Mouse (Mus musculus): ENCODE measurements around the gene Npc2. TPM values are rescaled to one million over a fixed set of nuclear protein-coding genes. Genes with fewer than 3 reads are reported as not detected.

The Npc2 gene
- total and polyA plus RNA-seq, 3 experiments, result 27.2 to 72.3 (median 27.6) TPM

DNA sequence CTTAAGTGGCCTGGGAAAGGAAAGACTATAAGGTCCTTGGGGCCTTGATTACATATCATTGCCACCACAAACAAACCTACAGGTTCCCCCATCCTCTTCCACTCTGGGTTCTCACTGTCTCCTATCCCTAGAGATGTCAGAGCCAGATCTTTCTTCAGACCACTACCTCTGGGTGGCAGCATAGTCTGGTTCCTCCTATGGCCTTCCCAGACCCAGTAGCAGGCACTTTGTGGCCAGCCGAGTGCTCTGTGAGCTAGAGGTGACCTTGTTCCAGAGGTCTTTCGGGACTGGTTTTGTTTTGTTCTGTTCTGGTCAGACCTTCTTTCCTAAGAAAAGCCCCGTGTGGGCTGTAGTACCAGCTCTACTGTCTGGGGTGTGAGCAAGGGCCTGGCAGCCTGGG lies 39.1 kb upstream of the Npc2 start:
- intact Hi-C loops (cut with DNase I), result no loop called here
- Histone ChIP-seq H3K4me3 (no peak overlapping the region), H3K36me3 (ENCODE audit: control insufficient read depth, insufficient read depth, low read length) (no peaks in the 10 kb centered on the region), H3K27me3 (ENCODE audit: control insufficient read depth, insufficient read depth, low read length) (no peaks in the 10 kb centered on the region), H3K9ac (ENCODE audit: low read depth, low read length) (no peak overlapping the region), H3K27ac (no peak overlapping the region), H3K4me1 (ENCODE audit: control insufficient read depth, insufficient read depth, low read length) (peaks cover 1% of the 10 kb centered on the region; the same call in 1 of the 2 replicates), H3K79me2 (replicated peaks; ENCODE audit: control insufficient read depth, insufficient read depth, low read length) (no peaks in the 10 kb centered on the region)
- WGBS, result 49% methylated on average over 3 of the region's 3 CpGs
- peak in 1 of 2 experiments; percentile 13 for DNase-seq
- peak; percentile 34 for TF ChIP-seq CTCF (IDR thresholded peaks at IDR 0.05)
- no peak for TF ChIP-seq POLR2A (IDR thresholded peaks at IDR 0.05; ENCODE audit: insufficient read depth, low read depth, low read length)
- TF ChIP-seq EP300 (IDR thresholded peaks at IDR 0.05; ENCODE audit: insufficient read depth, low read depth, low read length), result no peak

DNA sequence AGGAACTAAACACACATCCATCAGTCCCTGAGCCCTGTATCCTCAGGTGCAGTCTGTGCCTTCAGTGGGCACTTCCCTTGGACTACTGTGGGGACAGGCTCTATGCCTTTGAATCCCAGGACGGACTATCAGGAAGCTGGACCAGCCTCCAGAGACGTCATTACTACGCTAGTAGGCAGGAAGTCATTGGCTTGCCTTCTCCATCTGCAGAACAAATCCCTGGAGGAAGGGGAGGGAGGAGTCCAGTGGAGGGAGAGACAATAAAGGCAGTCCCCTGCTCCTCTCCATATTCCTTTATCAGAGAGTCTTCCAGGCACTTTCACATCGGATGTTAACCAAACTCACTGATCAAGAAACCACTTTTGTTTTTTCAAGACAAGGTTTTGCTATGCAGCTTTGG lies 38.6 kb upstream of the Npc2 start:
- DNase-seq, result peak in 1 of 2 experiments; percentile 16
- Histone ChIP-seq H3K27ac (no peak overlapping the region), H3K9ac (ENCODE audit: low read depth, low read length) (no peak overlapping the region), H3K36me3 (ENCODE audit: control insufficient read depth, insufficient read depth, low read length) (no peaks in the 10 kb centered on the region), H3K27me3 (ENCODE audit: control insufficient read depth, insufficient read depth, low read length) (no peaks in the 10 kb centered on the region), H3K4me3 (no peak overlapping the region), H3K79me2 (replicated peaks; ENCODE audit: control insufficient read depth, insufficient read depth, low read length) (no peaks in the 10 kb centered on the region), H3K4me1 (ENCODE audit: control insufficient read depth, insufficient read depth, low read length) (peaks cover 1% of the 10 kb centered on the region; the same call in 1 of the 2 replicates)
- WGBS, result 35% methylated on average over 4 of the region's 4 CpGs
- intact Hi-C loops (cut with DNase I), result no loop called here
- TF ChIP-seq CTCF (IDR thresholded peaks at IDR 0.05), result no peak

DNA sequence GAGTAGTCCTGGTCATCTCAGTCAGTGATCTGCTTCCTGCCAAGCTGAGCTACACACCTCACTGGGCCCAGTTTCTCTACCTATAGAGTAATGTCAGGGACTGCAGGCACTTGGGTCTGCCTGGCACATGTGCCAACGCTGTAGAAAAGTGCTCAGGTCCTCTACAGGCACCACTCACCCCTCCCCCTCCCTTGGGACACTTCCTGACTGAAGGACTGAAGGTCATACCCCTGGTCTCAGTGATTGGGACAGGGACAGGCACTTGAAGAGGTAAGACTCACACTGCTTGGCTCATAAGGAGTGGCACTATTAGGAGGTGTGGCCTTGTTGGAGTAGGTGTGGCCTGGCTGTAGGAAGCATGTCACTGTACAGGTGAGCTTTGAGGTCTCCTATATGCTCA lies 37.9 kb upstream of the Npc2 start:
- WGBS, result 71% methylated on average over 1 of the region's 1 CpGs
- intact Hi-C loops (cut with DNase I), result no loop called here
- H3K36me3 ChIP-seq (ENCODE audit: control insufficient read depth, insufficient read depth, low read length), result no peaks in the 10 kb centered on the region
- DNase-seq, result no peak
- H3K9ac ChIP-seq (ENCODE audit: low read depth, low read length), result no peak overlapping the region
- no peaks in the 10 kb centered on the region for H3K79me2 ChIP-seq (replicated peaks; ENCODE audit: control insufficient read depth, insufficient read depth, low read length)
- no peak overlapping the region for H3K4me3 ChIP-seq
- no peaks in the 10 kb centered on the region for H3K27me3 ChIP-seq (ENCODE audit: control insufficient read depth, insufficient read depth, low read length)
- TF ChIP-seq POLR2A (IDR thresholded peaks at IDR 0.05; ENCODE audit: insufficient read depth, low read depth, low read length) (no peak), EP300 (IDR thresholded peaks at IDR 0.05; ENCODE audit: insufficient read depth, low read depth, low read length) (no peak), CTCF (IDR thresholded peaks at IDR 0.05) (no peak)
- H3K4me1 ChIP-seq (ENCODE audit: control insufficient read depth, insufficient read depth, low read length), result peaks cover 1% of the 10 kb centered on the region; the same call in 1 of the 2 replicates
- H3K27ac ChIP-seq, result no peak overlapping the region

DNA sequence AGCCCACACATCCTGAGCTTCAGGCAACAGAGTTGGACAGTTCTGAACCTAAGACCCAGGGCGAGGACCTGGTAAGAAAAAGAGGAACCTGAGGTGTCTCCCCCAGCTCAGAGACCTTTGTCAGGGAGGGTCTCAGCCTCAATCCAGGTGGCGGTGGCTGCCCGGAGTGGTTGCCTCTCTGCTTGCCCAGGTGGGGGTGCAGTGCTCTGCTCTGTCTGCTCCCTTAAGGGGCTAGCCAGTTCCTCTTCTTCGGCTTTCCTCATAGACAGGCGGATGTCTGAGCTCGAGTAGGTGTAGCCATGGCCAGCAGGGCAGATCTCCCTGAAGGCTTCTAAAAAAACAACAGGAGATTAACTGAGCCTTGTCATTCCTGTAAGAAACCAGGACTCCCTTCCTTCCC lies 36.1 kb upstream of the Npc2 start:
- no peak overlapping the region for H3K4me3 ChIP-seq
- DNase-seq, result peak in 1 of 2 experiments; percentile 14
- H3K9ac ChIP-seq (ENCODE audit: low read depth, low read length), result no peak overlapping the region
- no peaks in the 10 kb centered on the region for H3K27me3 ChIP-seq (ENCODE audit: control insufficient read depth, insufficient read depth, low read length)
- H3K4me1 ChIP-seq (ENCODE audit: control insufficient read depth, insufficient read depth, low read length), result peaks cover 3% of the 10 kb centered on the region
- H3K27ac ChIP-seq, result no peak overlapping the region
- H3K36me3 ChIP-seq (ENCODE audit: control insufficient read depth, insufficient read depth, low read length), result no peaks in the 10 kb centered on the region
- H3K79me2 ChIP-seq (replicated peaks; ENCODE audit: control insufficient read depth, insufficient read depth, low read length), result no peaks in the 10 kb centered on the region
- intact Hi-C loops (cut with DNase I), result no loop called here
- 64% methylated on average over 6 of the region's 6 CpGs for WGBS
- TF ChIP-seq CTCF (IDR thresholded peaks at IDR 0.05), result no peak
- no peak for TF ChIP-seq POLR2A (IDR thresholded peaks at IDR 0.05; ENCODE audit: insufficient read depth, low read depth, low read length)
- no peak for TF ChIP-seq EP300 (IDR thresholded peaks at IDR 0.05; ENCODE audit: insufficient read depth, low read depth, low read length)

DNA sequence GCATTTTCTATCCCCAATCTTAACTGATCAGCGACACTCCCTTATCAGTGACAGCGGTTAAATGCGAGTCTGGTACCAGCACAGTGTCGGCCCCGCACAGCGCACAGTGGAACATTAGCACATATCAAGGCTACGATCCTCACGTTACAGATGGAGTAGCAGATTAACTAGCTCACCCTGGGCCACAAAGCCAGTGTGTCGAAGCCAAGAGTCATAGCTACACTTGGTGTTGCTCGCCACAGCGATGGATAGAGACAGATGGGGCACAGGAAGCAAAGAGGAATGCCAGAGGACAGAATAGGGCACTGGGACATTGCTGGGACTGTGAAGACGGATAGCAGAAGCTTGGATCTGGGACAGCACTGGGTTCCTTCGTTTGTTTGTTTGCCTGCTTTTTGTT lies 34.4 kb upstream of the Npc2 start:
- no peak overlapping the region for H3K4me3 ChIP-seq
- no peaks in the 10 kb centered on the region for H3K36me3 ChIP-seq (ENCODE audit: control insufficient read depth, insufficient read depth, low read length)
- H3K27me3 ChIP-seq (ENCODE audit: control insufficient read depth, insufficient read depth, low read length), result no peaks in the 10 kb centered on the region
- no peak overlapping the region for H3K27ac ChIP-seq
- H3K79me2 ChIP-seq (replicated peaks; ENCODE audit: control insufficient read depth, insufficient read depth, low read length), result no peaks in the 10 kb centered on the region
- no peak overlapping the region for H3K9ac ChIP-seq (ENCODE audit: low read depth, low read length)
- DNase-seq, result no peak
- TF ChIP-seq CTCF (IDR thresholded peaks at IDR 0.05) (no peak), POLR2A (IDR thresholded peaks at IDR 0.05; ENCODE audit: insufficient read depth, low read depth, low read length) (no peak), EP300 (IDR thresholded peaks at IDR 0.05; ENCODE audit: insufficient read depth, low read depth, low read length) (no peak)
- 76% methylated on average over 13 of the region's 13 CpGs for WGBS
- intact Hi-C loops (cut with DNase I), result no loop called here
- peaks cover 3% of the 10 kb centered on the region for H3K4me1 ChIP-seq (ENCODE audit: control insufficient read depth, insufficient read depth, low read length)

DNA sequence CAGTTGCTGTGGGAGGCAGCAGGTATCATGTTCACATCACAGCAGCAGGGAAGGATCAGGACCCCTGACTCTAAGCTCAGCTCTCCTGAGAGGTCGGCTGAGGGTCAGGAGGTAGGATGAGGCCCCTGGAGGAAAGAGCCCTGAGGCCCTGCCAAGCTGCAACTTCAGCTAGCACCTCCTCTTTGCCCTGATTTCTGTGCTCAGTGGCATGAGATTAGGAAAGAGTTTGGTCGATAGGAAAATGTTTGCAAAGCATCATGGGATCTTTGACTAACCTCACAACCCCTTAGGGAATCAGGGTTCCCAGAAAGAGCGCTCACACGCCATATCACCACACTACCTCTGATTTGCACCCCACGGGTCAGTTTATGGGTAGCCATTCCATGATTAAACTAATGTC lies 33.8 kb upstream of the Npc2 start:
- H3K36me3 ChIP-seq (ENCODE audit: control insufficient read depth, insufficient read depth, low read length), result no peaks in the 10 kb centered on the region
- no peak for TF ChIP-seq POLR2A (IDR thresholded peaks at IDR 0.05; ENCODE audit: insufficient read depth, low read depth, low read length)
- TF ChIP-seq CTCF (IDR thresholded peaks at IDR 0.05), result no peak
- TF ChIP-seq EP300 (IDR thresholded peaks at IDR 0.05; ENCODE audit: insufficient read depth, low read depth, low read length), result no peak
- no peaks in the 10 kb centered on the region for H3K27me3 ChIP-seq (ENCODE audit: control insufficient read depth, insufficient read depth, low read length)
- H3K27ac ChIP-seq, result no peak overlapping the region
- 48% methylated on average over 5 of the region's 5 CpGs for WGBS
- intact Hi-C loops (cut with DNase I), result no loop called here
- H3K4me3 ChIP-seq, result no peak overlapping the region
- no peak for DNase-seq
- H3K9ac ChIP-seq (ENCODE audit: low read depth, low read length), result no peak overlapping the region
- peaks cover 5% of the 10 kb centered on the region for H3K4me1 ChIP-seq (ENCODE audit: control insufficient read depth, insufficient read depth, low read length)
- no peaks in the 10 kb centered on the region for H3K79me2 ChIP-seq (replicated peaks; ENCODE audit: control insufficient read depth, insufficient read depth, low read length)

Measured in heart, adult 2 months (tissue).